Mouse (Mus musculus) left cerebral cortex, postnatal 25 days (tissue): ENCODE measurements around the gene Agpat3. TPM values are rescaled to one million over a fixed set of nuclear protein-coding genes. Genes with fewer than 3 reads are reported as not detected.

Source experiments
- DNase-seq, 2 experiments: peaks; one replicate each; pipeline ENCODE4 v3.0.0; 2022; ENCODE audit warnings: low spot score in 2 of 2, mixed read lengths in 1 of 2
- intact Hi-C: fragments of 180-260 bp; cut with DNase I; formaldehyde crosslinking; loops from one replicate; pipeline ENCODE4 v1.15.1; 2025
- total RNA-seq, 2 experiments: library from RNA; stranded (reverse); gene quantifications; 2 replicates each; pipeline ENCODE4 v1.2.3; 2021

The Agpat3 gene
- total RNA-seq = 100 to 1,000 TPM; 258 to 277 TPM

GRCm38 (mm10) chr10:78351887-78352665 lies at the start of gene Agpat3:
Agpat3 (minus strand) TSS chr10:78352489.
- intact Hi-C loops = loop anchor here (2.0 kb wide), 1 partner anchor 33 kb away; no protein-coding TSS in a partner anchor

GRCm38 (mm10) chr10:78401127-78401526 lies 48.8 kb upstream of the Agpat3 start:
- no peak for DNase-seq
- intact Hi-C loops = no loop called here

More at GRCm38 (mm10) chr10:78351887-78352665, at the start of gene Agpat3:
- DNase-seq = peak; percentile 64 to 65

- intact Hi-C loops = loop anchor here (5.0 kb wide), 1 partner anchor 212 kb away; the partner anchor contains the start of gene Pwp2
- DNase-seq = no peak
Measured at GRCm38 (mm10) chr10:78399090-78399657, 46.9 kb upstream of the Agpat3 start.

GRCm38 (mm10) chr10:78396625-78396885 lies 44.3 kb upstream of the Agpat3 start:
- DNase-seq = no peak
- intact Hi-C loops = loop anchor here (1.0 to 5.0 kb wide), 2 partner anchors 117 to 209 kb away; partner anchors contain the start of gene Pwp2

DNA sequence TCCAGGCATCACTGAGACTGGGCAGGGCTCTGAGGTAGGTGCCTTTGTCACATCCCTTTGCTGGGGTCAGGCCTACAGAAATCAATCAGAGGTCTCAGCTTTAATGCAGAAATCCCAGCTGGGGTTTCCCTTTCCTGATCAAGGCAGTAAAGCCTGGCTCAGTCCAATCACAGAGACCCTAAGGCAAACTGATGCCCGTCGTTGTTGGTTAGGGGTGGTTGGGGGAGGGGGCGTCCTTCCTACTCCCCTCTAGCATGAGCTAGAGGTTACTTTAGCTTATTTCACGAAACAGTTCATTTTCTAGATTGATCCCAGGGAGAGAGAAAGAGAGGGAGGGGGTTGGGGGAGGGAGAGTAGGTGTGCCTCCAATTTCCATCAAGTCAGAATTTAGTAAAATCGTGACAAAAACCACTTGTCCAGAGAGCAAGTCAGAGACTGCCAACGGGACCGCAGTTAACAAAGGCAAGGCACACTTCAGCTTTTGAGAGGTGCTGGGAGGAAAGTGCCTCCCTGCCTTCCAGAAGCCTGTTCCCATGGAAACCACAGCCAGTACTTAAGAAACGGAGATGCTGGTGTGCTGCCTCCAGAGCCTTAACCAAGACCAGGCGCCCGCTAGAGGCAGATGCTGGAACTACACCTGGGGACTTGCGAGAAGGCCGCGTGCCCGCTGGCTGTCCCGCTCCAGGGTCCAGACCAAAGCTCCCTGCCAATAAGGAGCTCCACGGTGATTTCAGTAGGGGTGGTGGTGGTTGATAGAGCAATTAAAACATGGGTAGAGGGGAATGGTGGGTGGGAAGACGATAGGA lies 43.7 kb upstream of the Agpat3 start:
- intact Hi-C loops = loop anchor here (1.0 to 5.0 kb wide), 2 partner anchors 117 to 209 kb away; partner anchors contain the start of gene Pwp2
- peak; percentile 96 to 98 for DNase-seq

- intact Hi-C loops = loop anchor here (5.0 kb wide), 1 partner anchor 208 kb away; the partner anchor contains the start of gene Pwp2
- no peak for DNase-seq
Measured at GRCm38 (mm10) chr10:78395377-78395776, 43.1 kb upstream of the Agpat3 start.

DNA sequence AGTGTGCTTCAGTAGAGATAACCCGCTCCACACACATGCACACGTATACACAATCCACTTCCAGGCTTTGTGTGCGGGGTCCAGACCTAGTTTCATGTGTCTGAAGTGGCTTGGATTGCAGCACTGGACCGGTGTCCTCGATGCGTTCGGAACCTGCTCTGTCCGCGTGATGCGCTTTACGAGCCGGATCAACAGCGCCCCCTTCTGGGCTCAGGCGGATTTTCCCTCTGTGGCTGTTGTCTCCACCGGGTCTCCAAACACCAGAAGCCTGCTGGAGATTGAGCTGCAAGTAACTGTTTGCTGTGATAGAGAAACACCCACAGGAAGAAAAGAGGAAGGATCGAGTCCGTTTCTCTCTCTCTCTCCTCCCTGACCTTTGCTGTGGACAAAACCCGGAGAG lies 39.8 kb upstream of the Agpat3 start:
- intact Hi-C loops = loop anchor here (1.0 kb wide), 2 partner anchors 69 to 113 kb away; no protein-coding TSS in a partner anchor
- peak; percentile 85 to 87 for DNase-seq

DNA sequence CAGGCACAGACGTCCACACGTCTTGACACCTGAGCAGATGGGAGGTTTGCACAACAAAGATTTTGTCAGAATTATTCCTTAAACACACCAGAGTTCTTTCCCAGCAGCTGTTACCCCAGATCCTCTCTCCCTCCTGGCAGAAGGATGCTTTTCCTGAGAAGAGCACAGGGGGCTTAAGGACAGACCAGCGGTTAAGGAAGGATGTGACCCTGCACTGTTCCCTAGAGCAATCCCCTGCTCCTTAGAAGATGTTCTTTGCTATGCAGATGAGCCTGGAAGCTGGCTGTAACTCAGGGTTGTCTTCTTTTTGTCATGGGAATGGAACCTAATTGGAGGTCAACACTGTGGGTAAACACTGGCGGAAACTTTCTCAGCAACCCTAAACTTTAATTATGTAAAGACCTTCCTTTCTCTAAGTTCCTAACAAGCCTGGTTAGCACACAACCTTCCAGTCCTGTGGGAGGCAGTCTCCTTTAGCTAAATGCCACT lies 38.7 kb upstream of the Agpat3 start:
- intact Hi-C loops = no loop called here
- no peak for DNase-seq

- intact Hi-C loops = loop anchor here (2.0 to 5.0 kb wide), 2 partner anchors 16 to 386 kb away; no protein-coding TSS in a partner anchor
- DNase-seq = peak; percentile 65 to 92
Measured at GRCm38 (mm10) chr10:78388216-78388980, 36.1 kb upstream of the Agpat3 start.

GRCm38 (mm10) chr10:78385520-78385919 lies 33.2 kb upstream of the Agpat3 start:
- intact Hi-C loops = loop anchor here (2.0 to 5.0 kb wide), 2 partner anchors 33 to 383 kb away; partner anchors contain the start of gene Agpat3
- peak in 1 of 2 experiments; percentile 84 for DNase-seq

GRCm38 (mm10) chr10:78383567-78383966 lies 31.3 kb upstream of the Agpat3 start:
- intact Hi-C loops = no loop called here
- DNase-seq = peak in 1 of 2 experiments; percentile 54

- no peak for DNase-seq
- intact Hi-C loops = no loop called here
Measured at GRCm38 (mm10) chr10:78378516-78378915, 26.2 kb upstream of the Agpat3 start.

- intact Hi-C loops = loop anchor here (2.0 to 5.0 kb wide), 2 partner anchors 16 to 76 kb away; no protein-coding TSS in a partner anchor
- peak in 1 of 2 experiments; percentile 83 for DNase-seq
Measured at GRCm38 (mm10) chr10:78372681-78373668, 20.7 kb upstream of the Agpat3 start.

- no peak for DNase-seq
- intact Hi-C loops = loop anchor here (2.0 to 5.0 kb wide), 2 partner anchors 17 to 74 kb away; no protein-coding TSS in a partner anchor
Measured at GRCm38 (mm10) chr10:78371746-78372145, 19.5 kb upstream of the Agpat3 start.

DNA sequence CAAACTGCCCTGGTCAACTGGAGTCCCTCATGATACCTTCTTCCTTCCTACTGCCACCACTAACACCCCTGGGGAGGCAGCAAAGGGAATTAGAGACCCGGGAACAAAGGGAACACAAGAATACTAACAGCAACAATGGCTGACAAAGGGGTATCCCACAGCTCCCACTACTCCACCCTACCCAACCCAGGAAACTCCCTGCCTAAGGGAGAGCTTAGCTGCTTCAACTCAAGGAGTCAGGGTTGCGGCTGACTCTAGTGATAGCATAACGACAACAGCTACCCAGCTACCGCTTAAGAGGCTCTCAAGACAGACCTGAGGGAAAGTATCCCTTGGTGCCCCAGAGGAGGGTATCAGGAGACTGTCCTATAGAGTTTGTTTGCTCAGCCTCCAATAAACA lies 15.3 kb upstream of the Agpat3 start:
- no peak for DNase-seq
- intact Hi-C loops = no loop called here

DNA sequence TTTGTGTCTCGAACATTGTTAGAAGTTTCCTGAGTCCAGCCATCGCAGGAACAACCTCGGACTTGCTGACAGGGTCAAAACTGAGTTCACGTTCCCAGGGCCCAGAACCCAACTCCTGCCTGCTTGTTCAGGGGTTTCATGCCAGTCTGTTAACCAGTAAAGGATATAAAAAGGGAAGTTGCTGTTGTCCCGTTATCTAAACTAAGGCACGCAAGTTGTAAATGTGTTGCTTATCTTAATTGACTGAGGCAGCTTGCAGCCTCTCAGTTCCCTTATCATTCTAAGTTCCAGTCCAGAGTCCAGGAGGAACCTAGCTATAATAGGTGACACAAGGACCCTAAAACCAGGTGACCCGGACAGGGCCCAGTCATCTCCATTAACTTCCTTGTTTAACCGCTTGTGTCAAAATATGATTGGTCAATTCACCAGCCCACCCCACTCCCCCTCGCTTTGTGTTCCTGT lies 14.6 kb upstream of the Agpat3 start:
- intact Hi-C loops = no loop called here

GRCm38 (mm10) chr10:78366195-78366834 lies 14.0 kb upstream of the Agpat3 start:
- intact Hi-C loops = no loop called here
- no peak for DNase-seq

More for the DNA sequence above, 14.6 kb upstream of the Agpat3 start:
- no peak for DNase-seq
